Mouse (Mus musculus): ENCODE data around the gene Pofut1.

DNA sequence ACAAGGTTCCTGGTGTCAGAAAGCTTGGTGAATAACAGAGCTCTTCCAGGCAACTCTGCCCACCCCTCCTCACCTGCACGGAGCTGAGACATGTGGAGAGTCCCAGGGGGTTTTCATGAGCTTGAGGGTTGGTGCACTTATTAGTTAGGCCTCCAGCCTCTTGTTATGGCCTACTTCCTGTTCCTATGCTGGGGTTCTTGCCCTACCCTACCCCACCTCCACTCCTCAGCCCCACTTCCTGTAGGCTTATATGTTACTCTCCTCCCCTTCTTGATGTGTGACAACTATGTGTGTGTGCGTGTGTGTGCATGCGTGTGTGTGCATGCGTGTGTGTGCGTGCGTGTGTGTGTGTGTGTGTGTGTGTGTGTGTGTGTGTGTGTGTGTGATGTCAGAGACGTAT lies 21.7 kb downstream of the Pofut1 start:
- TF ChIP-seq CTCF (IDR thresholded peaks at IDR 0.05) (no peak), EP300 (IDR thresholded peaks at IDR 0.05; ENCODE audit: insufficient read depth, low read depth, low read length) (no peak), POLR2A (IDR thresholded peaks at IDR 0.05; ENCODE audit: insufficient read depth, low read depth, low read length) (no peak)
